Mouse (Mus musculus): ENCODE measurements at regions not wholly inside any gene's neighbourhood (a gene's known extent, or its start where the extent isn't known, plus 50 kb on each side); places are given as distances from the start of the nearest gene placed in this dataset.

DNA sequence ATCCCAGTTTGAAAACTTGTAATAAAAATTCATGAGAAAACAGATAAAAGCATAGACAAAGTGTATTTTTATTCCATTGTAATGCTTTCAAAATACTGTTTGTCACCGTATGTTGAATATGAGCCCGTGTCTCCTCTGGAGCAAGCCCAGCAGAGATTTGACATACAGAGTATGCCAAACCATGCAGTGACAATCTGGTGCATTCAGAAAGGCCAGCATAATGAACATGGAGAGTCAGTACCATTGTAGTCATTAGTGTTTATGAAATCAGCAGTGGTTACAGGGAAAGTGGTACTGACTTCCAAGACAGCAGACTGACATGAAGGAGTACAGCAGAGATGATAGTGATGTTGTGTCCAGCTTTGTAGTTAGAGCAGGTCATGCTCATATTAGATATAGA, 1034.9 kb downstream of the Gm597 start:
- peak; percentile 27 for DNase-seq
- intact Hi-C loops (cut with DNase I): no loop called here

Measured in left cerebral cortex, postnatal 4 days (tissue).